Mouse (Mus musculus): Measurements from ENCODE around the gene Kcnh4. TPM values are rescaled to one million over a fixed set of nuclear protein-coding genes. Genes with fewer than 3 reads are reported as not detected.

Kcnh4 gene
- total RNA-seq (2012; rRNA removed): 0.45 and 0.48 TPM in 2 replicates

DNA sequence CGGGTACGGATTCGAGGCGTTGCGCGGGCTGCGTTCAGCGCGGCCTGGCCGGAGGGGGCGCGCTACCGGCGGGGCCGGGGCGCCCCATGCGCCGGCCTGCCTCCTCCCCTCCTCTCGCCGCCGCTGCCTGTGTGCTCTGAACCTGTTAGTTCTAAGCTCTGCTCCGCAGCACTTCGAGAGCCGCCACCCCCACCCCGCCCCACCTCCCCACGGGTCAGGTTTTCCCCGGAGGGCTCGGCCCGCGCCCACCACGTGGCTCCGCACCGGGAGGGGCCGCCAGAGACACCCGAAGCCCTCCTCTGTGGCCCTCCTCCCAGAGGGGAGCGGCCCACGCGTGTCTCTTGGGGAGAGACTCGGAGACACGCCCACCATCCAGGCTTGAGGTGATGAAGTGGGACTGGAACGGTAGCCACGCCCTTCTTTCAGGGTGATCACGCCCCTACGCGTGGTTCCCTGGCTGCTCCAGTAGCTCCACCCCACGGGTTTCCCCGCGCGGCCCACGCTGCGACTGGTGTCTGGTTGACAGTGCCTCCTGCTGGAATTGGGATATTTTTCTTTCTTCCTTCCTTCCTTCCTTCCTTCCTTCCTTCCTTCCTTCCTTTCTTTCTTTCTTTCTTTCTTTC lies at the start of gene Kcnh4:
Gene Kcnh4 (minus strand): TSS at position 332 of the 623 bp plus-strand sequence.
- no peaks in the 10 kb centered on the region for H3K9me3 ChIP-seq (ENCODE audit: control insufficient read depth, insufficient read depth, low read depth, low read length)
- H3K4me3 ChIP-seq (ENCODE audit: insufficient read depth in 1 of 2, low read depth in 1 of 2, low read length in 2 of 2, poor library complexity in 1 of 2, severe bottlenecking in 1 of 2): peak within 1 kb of the TSS; percentile 57 to 61
- peak within 1 kb of the TSS; percentile 19; the same call in 1 of the 2 replicates for H3K9ac ChIP-seq (ENCODE audit: insufficient read depth, low read depth, low read length, poor library complexity, severe bottlenecking)
- no peak for DNase-seq (ENCODE audit: low read depth, low spot score)
- in situ Hi-C loops (cut with MboI; ENCODE audit: low sequenced_read_pairs in 2 of 2, unreplicated experiment in 2 of 2): no loop called here
- TF ChIP-seq HCFC1 (IDR thresholded peaks at IDR 0.05; ENCODE audit: borderline replicate concordance, insufficient read depth, low read length) (no peak), ZNF384 (IDR thresholded peaks at IDR 0.05; ENCODE audit: low read depth, low read length) (no peak), CHD2 (IDR thresholded peaks at IDR 0.05; ENCODE audit: low read depth, low read length) (no peak), ZC3H11A (IDR thresholded peaks at IDR 0.05; ENCODE audit: borderline replicate concordance, low read depth, low read length) (no peak), MAFK (IDR thresholded peaks at IDR 0.05; ENCODE audit: insufficient read depth, low read depth, low read length) (no peak)
- no peaks in the 10 kb centered on the region for H3K36me3 ChIP-seq (ENCODE audit: control insufficient read depth, insufficient read depth, low read length, poor library complexity, severe bottlenecking)
- no peak within 1 kb of the TSS for H3K27ac ChIP-seq (ENCODE audit: insufficient read depth, low read depth, low read length, poor library complexity, severe bottlenecking)
- peaks cover 0 to 3% of the 10 kb centered on the region in 2 experiments; a peak in 2 of 4 replicates for H3K4me1 ChIP-seq (ENCODE audit: control insufficient read depth in 2 of 2, insufficient read depth in 2 of 2, low read length in 2 of 2, poor library complexity in 1 of 2)

DNA sequence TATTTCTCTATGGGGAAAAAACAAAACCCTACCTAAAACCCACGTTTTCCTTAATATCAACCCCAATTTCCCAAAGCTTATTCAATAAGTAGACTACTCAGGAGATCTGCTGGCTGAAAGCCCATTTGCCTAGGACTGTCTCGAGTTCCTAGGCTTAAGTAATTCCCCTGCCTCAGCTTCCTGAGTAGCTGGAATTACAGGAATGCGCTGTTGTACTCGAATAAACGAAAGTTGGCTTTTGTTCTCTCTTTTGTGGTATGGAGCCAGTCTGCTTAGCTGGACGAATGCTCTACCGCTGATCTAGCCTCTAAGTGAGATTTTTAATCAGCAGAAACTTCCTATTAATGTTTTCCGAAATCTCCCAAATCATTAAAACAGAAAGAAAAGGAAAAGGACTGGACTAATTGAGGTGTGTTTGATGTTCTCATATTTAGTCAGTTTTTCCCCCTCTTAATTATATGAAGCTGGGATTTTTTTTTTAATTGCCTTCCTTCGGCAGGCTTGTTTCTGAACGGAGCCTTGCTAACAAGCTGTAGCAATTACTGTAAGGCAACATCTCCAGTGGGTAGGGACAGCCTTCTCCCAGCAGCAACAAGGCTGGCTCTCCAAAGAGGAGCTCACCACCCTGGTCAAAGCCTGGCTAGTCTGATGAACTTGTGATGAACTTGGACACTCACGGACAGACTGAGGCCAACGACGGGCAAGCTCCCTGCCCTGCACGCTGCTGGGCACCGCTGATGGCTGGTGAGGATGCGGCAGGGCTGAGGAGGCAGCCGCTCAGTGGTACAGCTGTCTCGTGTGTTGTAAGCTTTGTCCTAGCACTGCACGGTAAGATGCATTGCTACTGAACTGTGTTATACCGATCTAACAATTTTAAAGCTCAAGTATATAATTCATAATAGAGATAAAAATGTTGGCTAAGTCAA lies 46.9 kb upstream of the Kcnh4 start:
- in situ Hi-C loops (cut with MboI; ENCODE audit: low sequenced_read_pairs in 2 of 2, unreplicated experiment in 2 of 2): no loop called here
- no peaks in the 10 kb centered on the region for H3K36me3 ChIP-seq (ENCODE audit: control insufficient read depth, insufficient read depth, low read length, poor library complexity, severe bottlenecking)
- H3K4me1 ChIP-seq (ENCODE audit: control insufficient read depth in 2 of 2, insufficient read depth in 2 of 2, low read length in 2 of 2, poor library complexity in 1 of 2): peaks cover 0 to 2% of the 10 kb centered on the region in 2 experiments; a peak in 2 of 4 replicates
- TF ChIP-seq ZNF384 (IDR thresholded peaks at IDR 0.05; ENCODE audit: low read depth, low read length) (no peak), ZC3H11A (IDR thresholded peaks at IDR 0.05; ENCODE audit: borderline replicate concordance, low read depth, low read length) (no peak), MAFK (IDR thresholded peaks at IDR 0.05; ENCODE audit: insufficient read depth, low read depth, low read length) (0 out of 2 replicates have a peak, but pooled peaks have one; percentile 17), HCFC1 (IDR thresholded peaks at IDR 0.05; ENCODE audit: borderline replicate concordance, insufficient read depth, low read length) (no peak), CHD2 (IDR thresholded peaks at IDR 0.05; ENCODE audit: low read depth, low read length) (no peak)
- H3K4me3 ChIP-seq (ENCODE audit: insufficient read depth in 1 of 2, low read depth in 1 of 2, low read length in 2 of 2, poor library complexity in 1 of 2, severe bottlenecking in 1 of 2): no peak overlapping the region
- no peak for DNase-seq (ENCODE audit: low read depth, low spot score)
- no peak overlapping the region; the same call in 1 of the 2 replicates for H3K9ac ChIP-seq (ENCODE audit: insufficient read depth, low read depth, low read length, poor library complexity, severe bottlenecking)
- H3K9me3 ChIP-seq (ENCODE audit: control insufficient read depth, insufficient read depth, low read depth, low read length): no peaks in the 10 kb centered on the region
- no peak overlapping the region for H3K27ac ChIP-seq (ENCODE audit: insufficient read depth, low read depth, low read length, poor library complexity, severe bottlenecking)

DNA sequence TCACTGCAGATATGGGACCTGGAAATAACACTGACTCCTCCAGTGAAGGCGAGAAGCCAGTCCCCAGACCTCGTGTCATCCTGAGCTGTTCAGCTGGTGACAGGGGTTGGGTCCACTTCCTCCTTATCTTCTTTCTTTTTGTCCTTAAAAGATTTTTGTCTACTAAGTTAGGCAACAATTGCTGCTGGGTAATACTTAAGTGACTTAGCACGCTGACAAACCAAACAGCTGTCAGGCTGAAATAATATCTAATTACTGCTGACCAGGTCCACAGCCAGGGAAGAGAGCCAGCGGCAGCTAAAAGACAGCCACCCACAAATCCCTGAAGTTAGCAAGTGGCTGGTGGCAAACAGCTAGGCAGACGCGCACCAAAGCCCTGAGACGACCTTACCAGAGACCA lies 45.8 kb upstream of the Kcnh4 start:
- in situ Hi-C loops (cut with MboI; ENCODE audit: low sequenced_read_pairs in 2 of 2, unreplicated experiment in 2 of 2): no loop called here
- H3K4me1 ChIP-seq (ENCODE audit: control insufficient read depth in 2 of 2, insufficient read depth in 2 of 2, low read length in 2 of 2, poor library complexity in 1 of 2): peaks cover 0 to 2% of the 10 kb centered on the region in 2 experiments; a peak in 2 of 4 replicates

DNA sequence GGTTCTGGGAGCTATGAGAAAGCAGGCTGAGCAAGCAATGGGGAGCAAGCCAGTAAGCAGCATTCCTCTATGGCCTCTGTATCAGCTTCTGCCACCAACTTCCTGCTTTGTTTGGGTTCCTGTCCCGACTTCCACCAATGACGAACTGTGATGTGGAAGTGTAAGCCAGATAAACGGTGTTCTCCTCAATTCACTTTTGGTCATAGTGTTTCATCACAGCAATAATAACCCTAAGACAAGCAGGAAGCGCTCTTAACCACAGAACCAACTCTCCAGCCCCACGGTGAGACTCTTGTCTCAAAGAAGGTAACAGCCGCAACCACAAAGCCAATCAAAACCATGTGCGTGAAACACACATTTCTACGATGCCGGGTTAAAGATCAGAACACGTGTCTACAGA lies 44.7 kb upstream of the Kcnh4 start:
- no peak overlapping the region for H3K27ac ChIP-seq (ENCODE audit: insufficient read depth, low read depth, low read length, poor library complexity, severe bottlenecking)
- H3K9ac ChIP-seq (ENCODE audit: insufficient read depth, low read depth, low read length, poor library complexity, severe bottlenecking): no peak overlapping the region
- in situ Hi-C loops (cut with MboI; ENCODE audit: low sequenced_read_pairs in 2 of 2, unreplicated experiment in 2 of 2): no loop called here
- H3K36me3 ChIP-seq (ENCODE audit: control insufficient read depth, insufficient read depth, low read length, poor library complexity, severe bottlenecking): no peaks in the 10 kb centered on the region
- peaks cover 0 to 2% of the 10 kb centered on the region in 2 experiments; a peak in 2 of 4 replicates for H3K4me1 ChIP-seq (ENCODE audit: control insufficient read depth in 2 of 2, insufficient read depth in 2 of 2, low read length in 2 of 2, poor library complexity in 1 of 2)
- no peak for DNase-seq (ENCODE audit: low read depth, low spot score)
- TF ChIP-seq HCFC1 (IDR thresholded peaks at IDR 0.05; ENCODE audit: borderline replicate concordance, insufficient read depth, low read length) (no peak), ZNF384 (IDR thresholded peaks at IDR 0.05; ENCODE audit: low read depth, low read length) (no peak), ZC3H11A (IDR thresholded peaks at IDR 0.05; ENCODE audit: borderline replicate concordance, low read depth, low read length) (no peak), CHD2 (IDR thresholded peaks at IDR 0.05; ENCODE audit: low read depth, low read length) (no peak), MAFK (IDR thresholded peaks at IDR 0.05; ENCODE audit: insufficient read depth, low read depth, low read length) (no peak)
- no peaks in the 10 kb centered on the region for H3K9me3 ChIP-seq (ENCODE audit: control insufficient read depth, insufficient read depth, low read depth, low read length)
- no peak overlapping the region for H3K4me3 ChIP-seq (ENCODE audit: insufficient read depth in 1 of 2, low read depth in 1 of 2, low read length in 2 of 2, poor library complexity in 1 of 2, severe bottlenecking in 1 of 2)

More for the DNA sequence above, 45.8 kb upstream of the Kcnh4 start:
- Histone ChIP-seq H3K4me3 (ENCODE audit: insufficient read depth in 1 of 2, low read depth in 1 of 2, low read length in 2 of 2, poor library complexity in 1 of 2, severe bottlenecking in 1 of 2) (no peak overlapping the region), H3K9ac (ENCODE audit: insufficient read depth, low read depth, low read length, poor library complexity, severe bottlenecking) (no peak overlapping the region), H3K27ac (ENCODE audit: insufficient read depth, low read depth, low read length, poor library complexity, severe bottlenecking) (no peak overlapping the region), H3K36me3 (ENCODE audit: control insufficient read depth, insufficient read depth, low read length, poor library complexity, severe bottlenecking) (no peaks in the 10 kb centered on the region), H3K9me3 (ENCODE audit: control insufficient read depth, insufficient read depth, low read depth, low read length) (no peaks in the 10 kb centered on the region)
- TF ChIP-seq CHD2 (IDR thresholded peaks at IDR 0.05; ENCODE audit: low read depth, low read length): no peak
- no peak for TF ChIP-seq MAFK (IDR thresholded peaks at IDR 0.05; ENCODE audit: insufficient read depth, low read depth, low read length)
- no peak for TF ChIP-seq ZC3H11A (IDR thresholded peaks at IDR 0.05; ENCODE audit: borderline replicate concordance, low read depth, low read length)
- no peak for TF ChIP-seq ZNF384 (IDR thresholded peaks at IDR 0.05; ENCODE audit: low read depth, low read length)
- TF ChIP-seq HCFC1 (IDR thresholded peaks at IDR 0.05; ENCODE audit: borderline replicate concordance, insufficient read depth, low read length): no peak
- DNase-seq (ENCODE audit: low read depth, low spot score): no peak

Data from ES-E14 (cell line).